Mouse (Mus musculus) limb, embryonic 12.5 days (tissue): Measurements from ENCODE around the gene Gm44805. TPM values are rescaled to one million over a fixed set of nuclear protein-coding genes. Genes with fewer than 3 reads are reported as not detected.
A peak's percentile ranks its signal among the peaks of the same experiment; 100 is the strongest.

ENCODE experiments used
- ATAC-seq: fragments of 200-750 bp; cut with Nextera tagmentation; 2 replicates; pipeline ENCODE4 v1.8.0; 2017; ENCODE audit warnings: low read depth, moderate TSS enrichment; ENCODE audit not compliant: insufficient number of reproducible peaks, insufficient read depth, low FRiP score, low TSS enrichment
- H3K27ac ChIP-seq: fragments of 300-500 bp; sonication (generic); 2 replicates; pipeline ENCODE4 v1.5.1; 2016; ENCODE audit warnings: mild to moderate bottlenecking, moderate library complexity
- H3K27me3 ChIP-seq: fragments of 300-500 bp; sonication (generic); 2 replicates; pipeline ENCODE4 v1.6.1; 2016; ENCODE audit warnings: mild to moderate bottlenecking, moderate library complexity
- H3K36me3 ChIP-seq: fragments of 300-500 bp; sonication (generic); 2 replicates; pipeline ENCODE4 v1.6.1; 2016; ENCODE audit warnings: mild to moderate bottlenecking, moderate library complexity
- H3K4me1 ChIP-seq: fragments of 300-500 bp; sonication (generic); replicated peaks from 2 replicates; pipeline ENCODE4 v1.6.1; 2016
- H3K4me2 ChIP-seq: fragments of 300-500 bp; sonication (generic); 2 replicates; pipeline ENCODE4 v1.6.1; 2016; ENCODE audit warnings: mild to moderate bottlenecking, moderate library complexity
- H3K4me3 ChIP-seq: fragments of 300-500 bp; sonication (generic); replicated peaks from 2 replicates; pipeline ENCODE4 v1.5.1; 2016; ENCODE audit warnings: mild to moderate bottlenecking
- H3K9ac ChIP-seq: fragments of 300-500 bp; sonication (generic); replicated peaks from 2 replicates; pipeline ENCODE4 v1.6.1; 2016; ENCODE audit warnings: mild to moderate bottlenecking, moderate library complexity
- H3K9me3 ChIP-seq: fragments of 300-500 bp; sonication (generic); 2 replicates; pipeline ENCODE4 v1.6.1; 2016; ENCODE audit warnings: mild to moderate bottlenecking, moderate library complexity
- WGBS: fragments of 180-500 bp; shearing (Covaris S2); methylation state at CpG from one replicate; pipeline ENCODE4 v1.1.7; 2016; 5-methylcytosine and 5-hydroxymethylcytosine counted together
- polyA plus RNA-seq: library from polyadenylated mRNA; unstranded; fragments of >200 nt; fragmentation: Nextera tagmentation; extraction: Ambion mirVana; gene quantifications from 2 replicates; pipeline ENCODE4 v1.2.1, GENCODE M21; 2016

The Gm44805 gene
- polyA plus RNA-seq, 1 experiment from 2014 or later: not detected

GRCm38 (mm10) chr7:19713598-19713997, 32.4 kb upstream of the Gm44805 start:
- H3K9me3 ChIP-seq: no peaks in the 10 kb centered on the region
- H3K4me3 ChIP-seq: peak overlapping the region; percentile 100; the same call in 1 of the 2 replicates
- H3K9ac ChIP-seq: no peak overlapping the region
- no peak for ATAC-seq
- peaks cover 68% of the 10 kb centered on the region for H3K36me3 ChIP-seq
- H3K4me1 ChIP-seq: peaks cover 15% of the 10 kb centered on the region
- H3K27ac ChIP-seq: no peak overlapping the region
- 87% methylated on average over 9 of the region's 9 CpGs for WGBS
- peak overlapping the region; percentile 90; the same call in 1 of the 2 replicates for H3K4me2 ChIP-seq
- H3K27me3 ChIP-seq: no peaks in the 10 kb centered on the region

GRCm38 (mm10) chr7:19713196-19713595, 32.0 kb upstream of the Gm44805 start:
- peaks cover 15% of the 10 kb centered on the region for H3K4me1 ChIP-seq
- H3K27ac ChIP-seq: no peak overlapping the region
- WGBS: 62% methylated on average over 4 of the region's 4 CpGs
- peaks cover 67% of the 10 kb centered on the region for H3K36me3 ChIP-seq
- H3K9me3 ChIP-seq: no peaks in the 10 kb centered on the region
- peak overlapping the region; percentile 90; the same call in 1 of the 2 replicates for H3K4me2 ChIP-seq
- no peak overlapping the region for H3K4me3 ChIP-seq
- no peaks in the 10 kb centered on the region for H3K27me3 ChIP-seq
- no peak overlapping the region for H3K9ac ChIP-seq
- no peak for ATAC-seq

DNA sequence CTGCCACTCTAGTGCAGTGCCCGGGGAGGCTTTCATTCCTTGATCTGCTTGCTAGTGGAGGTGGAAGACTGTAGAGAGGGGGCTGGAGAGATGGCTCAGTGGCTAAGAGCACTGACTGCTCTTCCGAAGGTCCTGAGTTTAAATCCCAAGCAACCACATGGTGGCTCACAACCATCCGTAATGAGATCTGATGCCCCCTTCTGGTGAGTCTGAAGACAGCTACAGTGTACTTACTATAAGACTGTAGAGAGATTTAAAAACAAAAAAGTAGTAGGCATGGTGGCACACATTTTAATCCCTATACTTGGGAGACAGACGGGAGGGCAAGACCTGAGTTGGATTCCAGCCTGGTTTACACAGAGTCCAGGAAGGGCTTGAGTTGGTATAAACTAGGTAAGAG, 31.2 kb upstream of the Gm44805 start:
- Histone ChIP-seq H3K27me3 (no peaks in the 10 kb centered on the region), H3K27ac (no peak overlapping the region), H3K4me2 (no peak overlapping the region), H3K9ac (no peak overlapping the region), H3K4me1 (peaks cover 15% of the 10 kb centered on the region), H3K36me3 (peaks cover 69% of the 10 kb centered on the region), H3K9me3 (no peaks in the 10 kb centered on the region), H3K4me3 (no peak overlapping the region)
- WGBS: 81% methylated on average over 4 of the region's 4 CpGs
- ATAC-seq: no peak

DNA sequence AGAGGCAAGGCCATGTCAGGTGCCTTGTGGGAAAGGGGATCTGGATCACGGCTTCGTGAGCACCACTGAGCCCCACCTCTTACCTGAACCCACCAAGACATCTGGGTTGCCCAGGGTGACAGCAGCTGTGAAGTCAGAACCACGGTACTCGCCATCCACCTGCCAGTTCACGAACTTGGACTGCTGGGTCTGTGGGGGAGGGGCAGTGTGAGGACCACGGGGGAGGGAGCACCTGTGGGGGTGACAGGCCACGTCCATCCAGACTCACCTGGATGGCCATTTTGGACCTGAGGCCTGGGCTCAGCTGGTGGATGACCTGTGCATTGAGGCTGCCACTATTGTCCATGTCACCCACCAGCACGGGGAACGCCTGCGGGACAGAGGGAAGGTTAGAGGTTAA, 29.4 kb upstream of the Gm44805 start:
- WGBS: 93% methylated on average over 10 of the region's 10 CpGs

DNA sequence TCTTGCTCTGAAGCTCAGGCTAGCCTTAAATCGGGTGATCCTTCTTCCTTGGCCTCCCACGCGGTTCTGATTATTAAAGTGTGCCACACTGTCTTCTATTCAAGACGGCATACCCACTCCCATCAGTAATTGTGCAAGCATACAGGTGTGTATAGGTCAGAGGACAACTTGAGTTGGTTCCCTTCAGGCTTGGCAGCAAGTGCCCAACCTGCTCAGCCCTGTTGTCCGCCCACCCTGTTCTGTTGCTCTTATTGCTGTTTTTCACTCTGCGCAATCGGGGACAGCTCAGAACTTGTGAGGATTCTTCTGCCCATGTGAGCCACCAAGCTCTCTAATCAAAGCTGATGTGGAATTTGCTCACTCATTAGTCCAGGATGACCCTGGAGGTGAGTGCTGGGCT, 24.0 kb upstream of the Gm44805 start:
- Histone ChIP-seq H3K4me2 (no peak overlapping the region), H3K36me3 (peaks cover 84% of the 10 kb centered on the region), H3K27me3 (no peaks in the 10 kb centered on the region), H3K27ac (no peak overlapping the region), H3K4me1 (peaks cover 6% of the 10 kb centered on the region), H3K9ac (no peak overlapping the region), H3K9me3 (no peaks in the 10 kb centered on the region), H3K4me3 (no peak overlapping the region)
- 95% methylated on average over 7 of the region's 7 CpGs for WGBS
- no peak for ATAC-seq

More for the DNA sequence above, 29.4 kb upstream of the Gm44805 start:
- Histone ChIP-seq H3K9me3 (no peaks in the 10 kb centered on the region), H3K4me2 (no peak overlapping the region), H3K4me1 (peaks cover 13% of the 10 kb centered on the region), H3K27me3 (no peaks in the 10 kb centered on the region), H3K9ac (no peak overlapping the region), H3K27ac (no peak overlapping the region), H3K36me3 (peaks cover 78% of the 10 kb centered on the region), H3K4me3 (no peak overlapping the region)
- ATAC-seq: no peak

- H3K9me3 ChIP-seq: no peaks in the 10 kb centered on the region
- H3K4me2 ChIP-seq: no peak overlapping the region
- no peak overlapping the region for H3K27ac ChIP-seq
- H3K4me1 ChIP-seq: peaks cover 8% of the 10 kb centered on the region
- no peaks in the 10 kb centered on the region for H3K27me3 ChIP-seq
- no peak overlapping the region for H3K4me3 ChIP-seq
- ATAC-seq: no peak
- H3K36me3 ChIP-seq: peaks cover 76% of the 10 kb centered on the region
- no peak overlapping the region for H3K9ac ChIP-seq
- WGBS: 91% methylated on average over 4 of the region's 4 CpGs
Measured at GRCm38 (mm10) chr7:19704475-19704874, 23.3 kb upstream of the Gm44805 start.

DNA sequence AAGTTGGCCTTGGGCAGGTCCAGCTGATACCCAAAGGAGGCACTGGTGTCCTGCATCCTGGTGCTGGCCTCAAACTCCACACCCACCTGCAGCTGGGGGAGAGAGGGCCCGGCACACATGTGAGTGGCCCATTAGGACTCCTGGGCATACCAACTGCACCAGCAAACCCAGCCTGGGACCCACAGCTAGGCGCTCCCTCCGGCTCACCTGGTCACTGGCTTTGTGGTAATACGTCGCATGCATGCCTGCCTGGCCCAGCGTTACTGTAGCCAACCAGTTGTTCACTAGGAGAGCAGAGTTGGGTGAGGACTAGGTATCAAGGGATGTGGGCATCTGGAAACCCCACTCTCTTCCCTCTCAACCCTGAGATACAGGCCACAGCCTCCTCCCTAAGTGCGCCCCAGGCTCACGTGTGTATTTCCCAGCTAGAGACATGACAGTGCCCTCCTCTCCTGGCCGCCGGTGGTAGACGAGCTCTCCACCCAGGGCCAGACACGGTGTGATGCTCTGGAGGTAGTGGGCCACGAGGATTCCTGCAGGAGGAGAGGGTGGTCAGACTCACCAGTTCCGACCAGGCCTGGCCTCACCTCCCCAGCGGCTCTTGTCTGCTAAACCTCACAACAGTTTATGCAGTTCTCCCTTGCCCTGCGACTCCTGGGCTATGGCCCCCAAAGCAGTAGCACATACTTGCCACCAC, 21.8 kb upstream of the Gm44805 start:
- Histone ChIP-seq H3K27ac (no peak overlapping the region), H3K4me2 (no peak overlapping the region), H3K9ac (no peak overlapping the region), H3K4me3 (no peak overlapping the region), H3K27me3 (peaks cover 4% of the 10 kb centered on the region), H3K4me1 (peaks cover 22% of the 10 kb centered on the region), H3K9me3 (no peaks in the 10 kb centered on the region), H3K36me3 (peaks cover 63% of the 10 kb centered on the region)
- no peak for ATAC-seq
- WGBS: 92% methylated on average over 16 of the region's 16 CpGs

GRCm38 (mm10) chr7:19701069-19701761, 20.0 kb upstream of the Gm44805 start:
- peaks cover 25% of the 10 kb centered on the region for H3K4me1 ChIP-seq
- H3K27ac ChIP-seq: peak overlapping the region; percentile 64; the same call in 1 of the 2 replicates

DNA sequence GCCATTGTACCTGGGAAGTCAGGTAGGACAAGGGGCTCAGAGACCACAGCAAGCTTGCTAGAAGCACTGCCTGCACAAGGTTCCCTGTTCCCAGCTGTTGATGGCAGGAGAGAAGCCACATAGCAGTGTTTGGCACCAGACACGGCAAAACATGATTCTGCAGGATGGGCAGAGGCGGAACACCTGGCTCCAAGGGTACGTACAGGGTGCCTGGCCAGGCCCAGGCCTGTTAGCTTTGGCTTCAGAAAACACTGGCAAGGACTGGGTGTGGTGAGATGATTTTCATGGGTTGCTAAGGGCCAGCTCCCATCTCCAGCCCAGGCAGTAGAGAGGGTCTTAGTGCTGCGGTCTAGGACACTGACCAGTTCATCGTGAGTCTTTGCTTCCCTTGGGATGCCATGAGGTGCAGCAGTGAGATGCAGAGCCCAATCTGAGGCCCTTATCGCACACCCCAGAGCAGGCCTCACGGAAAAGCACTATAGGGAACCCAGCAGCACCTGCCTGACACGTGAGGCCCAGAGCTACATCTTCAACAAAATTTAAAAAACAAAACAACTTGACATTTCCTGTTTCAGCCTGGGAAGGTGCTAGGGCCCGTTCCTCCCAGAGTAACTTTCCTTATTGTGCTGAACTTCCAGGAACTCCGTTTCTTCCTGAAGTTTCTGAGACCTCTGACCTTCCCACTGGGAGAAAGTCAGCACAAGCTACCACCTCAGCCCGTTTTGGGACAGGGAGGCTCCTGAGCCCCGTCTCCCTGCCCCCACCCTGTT, 19.3 kb upstream of the Gm44805 start:
- H3K4me3 ChIP-seq: no peak overlapping the region
- H3K9me3 ChIP-seq: no peaks in the 10 kb centered on the region
- peaks cover 25% of the 10 kb centered on the region for H3K4me1 ChIP-seq
- peaks cover 10% of the 10 kb centered on the region for H3K27me3 ChIP-seq
- no peak overlapping the region for H3K4me2 ChIP-seq
- no peak overlapping the region for H3K9ac ChIP-seq
- WGBS: 61% methylated on average over 12 of the region's 12 CpGs
- ATAC-seq: no peak
- H3K27ac ChIP-seq: 0 out of 2 replicates have a peak overlapping the region, but pooled peaks have one; percentile 31
- H3K36me3 ChIP-seq: peaks cover 54% of the 10 kb centered on the region

More at GRCm38 (mm10) chr7:19701069-19701761, 20.0 kb upstream of the Gm44805 start:
- H3K36me3 ChIP-seq: peaks cover 53% of the 10 kb centered on the region
- H3K4me2 ChIP-seq: no peak overlapping the region
- ATAC-seq: 0 out of 2 replicates have a peak, but pooled peaks have one; percentile 61
- H3K4me3 ChIP-seq: no peak overlapping the region
- 34% methylated on average over 22 of the region's 22 CpGs for WGBS
- peaks cover 10% of the 10 kb centered on the region for H3K27me3 ChIP-seq
- no peak overlapping the region for H3K9ac ChIP-seq
- H3K9me3 ChIP-seq: no peaks in the 10 kb centered on the region

- Histone ChIP-seq H3K36me3 (peaks cover 47% of the 10 kb centered on the region), H3K4me2 (no peak overlapping the region), H3K27ac (no peak overlapping the region), H3K9me3 (no peaks in the 10 kb centered on the region), H3K27me3 (peaks cover 10% of the 10 kb centered on the region), H3K4me1 (peaks cover 25% of the 10 kb centered on the region), H3K9ac (no peak overlapping the region), H3K4me3 (no peak overlapping the region)
- no peak for ATAC-seq
- WGBS: 83% methylated on average over 4 of the region's 4 CpGs
Measured at GRCm38 (mm10) chr7:19699827-19700148, 18.6 kb upstream of the Gm44805 start.
